Mouse (Mus musculus): Measurements from ENCODE around the gene Apon. TPM values are rescaled to one million over a fixed set of nuclear protein-coding genes. Genes with fewer than 3 reads are reported as not detected.
A peak's percentile ranks its signal among the peaks of the same experiment; 100 is the strongest.

The Apon gene
- 0.19 TPM in 1 of 2 replicates, not detected in the other for polyA plus RNA-seq (2014; fragmentation: Nextera tagmentation; extraction: Ambion mirVana)

DNA sequence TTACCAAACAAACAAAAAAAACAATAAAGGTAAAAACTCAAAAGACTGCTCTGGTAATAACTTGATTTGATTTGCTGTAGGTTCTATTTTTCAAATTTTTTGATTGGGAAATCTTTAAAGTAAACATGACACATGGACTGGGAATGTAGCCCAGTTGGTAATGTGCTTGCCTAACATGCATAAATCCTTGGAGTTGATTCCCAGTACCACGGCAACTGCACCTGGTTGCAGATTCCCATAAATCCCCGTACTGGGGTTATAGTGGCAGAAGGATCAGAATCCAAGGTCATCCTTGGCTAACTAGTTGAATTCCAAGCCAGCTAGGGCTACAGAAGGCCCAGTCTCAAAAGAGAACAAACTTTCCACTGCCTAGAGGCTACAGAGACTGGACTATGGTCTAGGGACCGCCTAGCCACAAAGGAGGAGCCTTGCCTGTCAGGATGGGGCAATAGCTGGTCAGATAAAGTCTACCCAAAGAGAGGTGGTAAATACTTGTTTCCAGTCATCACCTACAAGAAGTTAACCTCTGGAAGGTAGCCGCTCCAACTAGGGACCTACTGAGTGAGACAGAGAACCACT is at the start of gene Apon:
Gene Apon (plus strand): TSS at position 420 of the 579 bp plus-strand sequence.
- no peaks in the 10 kb centered on the region for H3K9me3 ChIP-seq (ENCODE audit: control insufficient read depth, low read length)
- no peak for DNase-seq (ENCODE audit: low spot score)

DNA sequence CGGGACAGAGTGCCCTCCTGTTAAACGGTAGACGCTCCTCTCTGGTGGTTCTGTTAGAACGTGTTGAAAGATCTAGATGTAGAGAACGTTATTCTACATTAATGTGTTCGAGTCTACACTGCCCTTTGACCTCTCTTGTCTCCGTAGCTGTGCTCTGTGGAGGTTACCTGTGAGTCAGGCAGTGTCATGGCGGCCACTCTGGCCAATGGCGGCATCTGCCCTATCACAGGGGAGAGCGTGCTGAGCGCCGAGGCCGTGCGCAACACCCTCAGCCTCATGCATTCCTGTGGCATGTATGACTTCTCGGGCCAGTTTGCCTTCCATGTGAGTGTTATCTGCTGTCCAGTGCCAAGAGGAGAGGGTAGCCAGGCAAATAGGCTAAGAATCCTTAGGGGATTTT is 49.0 kb upstream of the Apon start:
- H3K9me3 ChIP-seq (ENCODE audit: control insufficient read depth, low read length) = no peaks in the 10 kb centered on the region
- 91% methylated on average over 15 of the region's 15 CpGs for WGBS
- ATAC-seq (ENCODE audit: low FRiP score) (no peak), DNase-seq (ENCODE audit: low spot score) (no peak)
- no peaks in the 10 kb centered on the region for H3K27me3 ChIP-seq (ENCODE audit: control insufficient read depth, insufficient read depth, low read length)
- no peak overlapping the region for H3K27ac ChIP-seq
- H3K36me3 ChIP-seq (replicated peaks; ENCODE audit: control insufficient read depth, insufficient read depth) = peaks cover 6% of the 10 kb centered on the region; the same call in 1 of the 2 replicates
- no peak overlapping the region for H3K4me2 ChIP-seq (replicated peaks)
- no peak overlapping the region for H3K9ac ChIP-seq
- H3K4me3 ChIP-seq (replicated peaks; ENCODE audit: low read length) = no peak overlapping the region
- H3K4me1 ChIP-seq (replicated peaks; ENCODE audit: control insufficient read depth, insufficient read depth, low read length) = no peaks in the 10 kb centered on the region

More for the DNA sequence above, at the start of gene Apon:
- H3K9ac ChIP-seq = no peak within 1 kb of the TSS
- no peak for ATAC-seq (ENCODE audit: low FRiP score)
- no peak within 1 kb of the TSS for H3K27ac ChIP-seq
- no peaks in the 10 kb centered on the region for H3K27me3 ChIP-seq (ENCODE audit: control insufficient read depth, insufficient read depth, low read length)
- no peak within 1 kb of the TSS for H3K4me2 ChIP-seq (replicated peaks)
- peaks cover 40% of the 10 kb centered on the region for H3K36me3 ChIP-seq (replicated peaks; ENCODE audit: control insufficient read depth, insufficient read depth)
- WGBS = 88% methylated on average over 4 of the region's 4 CpGs
- no peaks in the 10 kb centered on the region for H3K4me1 ChIP-seq (replicated peaks; ENCODE audit: control insufficient read depth, insufficient read depth, low read length)
- H3K4me3 ChIP-seq (replicated peaks; ENCODE audit: low read length) = no peak within 1 kb of the TSS

DNA sequence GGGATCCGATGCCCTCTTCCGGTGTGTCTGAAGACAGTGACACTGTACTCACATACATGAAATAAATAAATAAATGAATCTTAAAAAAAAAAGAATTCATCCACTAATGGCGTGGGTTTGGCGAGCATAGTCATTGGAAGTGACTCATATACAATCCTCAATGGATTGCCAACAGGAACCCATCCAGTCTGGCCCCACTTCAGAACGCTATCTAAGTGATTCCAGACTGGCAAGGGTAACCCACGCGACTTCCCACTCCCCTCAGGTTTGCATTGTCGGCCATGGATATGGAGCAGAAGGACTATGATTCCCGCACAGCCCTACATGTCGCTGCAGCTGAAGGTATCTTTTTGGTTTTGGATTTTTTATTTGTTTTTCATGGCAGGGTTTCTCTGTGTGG is 45.6 kb upstream of the Apon start:
- peaks cover 6% of the 10 kb centered on the region; the same call in 1 of the 2 replicates for H3K36me3 ChIP-seq (replicated peaks; ENCODE audit: control insufficient read depth, insufficient read depth)
- 95% methylated on average over 10 of the region's 10 CpGs for WGBS
- no peaks in the 10 kb centered on the region for H3K9me3 ChIP-seq (ENCODE audit: control insufficient read depth, low read length)
- no peak overlapping the region for H3K27ac ChIP-seq
- no peaks in the 10 kb centered on the region for H3K27me3 ChIP-seq (ENCODE audit: control insufficient read depth, insufficient read depth, low read length)
- DNase-seq (ENCODE audit: low spot score) = no peak
- no peak overlapping the region for H3K4me3 ChIP-seq (replicated peaks; ENCODE audit: low read length)
- H3K4me1 ChIP-seq (replicated peaks; ENCODE audit: control insufficient read depth, insufficient read depth, low read length) = peaks cover 10% of the 10 kb centered on the region; the same call in 1 of the 2 replicates
- no peak for ATAC-seq (ENCODE audit: low FRiP score)
- H3K9ac ChIP-seq = no peak overlapping the region
- no peak overlapping the region for H3K4me2 ChIP-seq (replicated peaks)

DNA sequence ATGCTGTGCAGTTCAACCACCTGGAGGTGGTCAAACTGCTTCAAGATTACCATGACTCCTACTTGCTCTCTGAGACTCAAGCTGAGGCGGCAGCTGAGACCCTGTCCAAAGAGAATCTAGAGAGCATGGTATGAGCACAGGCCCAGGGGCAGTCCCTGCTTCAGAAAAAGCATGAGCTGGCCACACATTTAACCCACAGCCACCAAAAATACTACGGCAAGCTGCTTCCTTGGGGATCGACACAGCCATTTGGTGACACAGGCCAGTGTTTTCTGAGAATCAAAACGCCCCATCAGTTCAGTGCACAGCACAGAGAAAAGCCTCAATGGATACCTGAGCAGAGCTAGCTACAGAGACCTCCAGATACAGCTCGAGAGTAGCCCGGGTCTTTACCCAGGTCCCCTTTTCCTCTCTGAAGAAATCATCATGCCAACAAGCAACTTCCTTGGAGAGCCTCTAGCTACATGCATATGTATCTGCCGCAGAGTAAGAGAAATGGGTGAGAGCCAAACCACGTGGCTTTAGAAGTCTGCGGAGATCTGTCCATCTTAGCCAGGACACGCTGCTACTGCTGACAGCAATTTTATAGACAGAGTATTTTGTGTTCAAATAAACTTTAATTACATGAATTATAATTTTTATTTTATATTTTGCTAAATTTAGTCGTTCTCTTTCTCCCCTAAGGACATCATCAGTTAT is 44.4 kb upstream of the Apon start:
- DNase-seq (ENCODE audit: low spot score) (no peak), ATAC-seq (ENCODE audit: low FRiP score) (no peak)
- H3K36me3 ChIP-seq (replicated peaks; ENCODE audit: control insufficient read depth, insufficient read depth) = peaks cover 6% of the 10 kb centered on the region; the same call in 1 of the 2 replicates
- H3K27ac ChIP-seq = no peak overlapping the region
- H3K27me3 ChIP-seq (ENCODE audit: control insufficient read depth, insufficient read depth, low read length) = 0 out of 2 replicates have a peak, but pooled peaks cover 5% of the 10 kb centered on the region
- H3K4me1 ChIP-seq (replicated peaks; ENCODE audit: control insufficient read depth, insufficient read depth, low read length) = peaks cover 10% of the 10 kb centered on the region; the same call in 1 of the 2 replicates
- H3K4me3 ChIP-seq (replicated peaks; ENCODE audit: low read length) = no peak overlapping the region
- WGBS = 94% methylated on average over 11 of the region's 11 CpGs
- H3K9ac ChIP-seq = no peak overlapping the region
- H3K9me3 ChIP-seq (ENCODE audit: control insufficient read depth, low read length) = no peaks in the 10 kb centered on the region
- H3K4me2 ChIP-seq (replicated peaks) = no peak overlapping the region

DNA sequence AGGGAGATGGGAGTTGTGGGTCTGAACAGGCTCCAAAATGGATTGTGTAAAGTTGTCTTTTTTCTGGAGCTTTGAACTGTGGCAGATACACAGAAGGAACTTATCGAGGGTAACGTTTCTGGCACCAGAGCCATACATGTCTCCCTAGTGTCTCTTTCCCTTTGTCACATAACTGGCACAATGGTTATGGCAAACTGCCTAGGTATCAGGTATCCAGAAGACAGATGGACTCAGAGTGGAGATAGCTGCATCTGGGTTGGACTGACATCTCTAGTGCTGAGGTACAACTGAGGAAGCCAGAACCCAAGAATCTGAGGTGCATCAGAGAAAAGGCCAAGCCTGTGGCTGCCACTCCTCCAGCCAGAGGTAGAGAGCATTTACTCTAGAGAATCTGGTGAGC is 43.8 kb upstream of the Apon start:
- Histone ChIP-seq H3K4me3 (replicated peaks; ENCODE audit: low read length) (no peak overlapping the region), H3K36me3 (replicated peaks; ENCODE audit: control insufficient read depth, insufficient read depth) (peaks cover 6% of the 10 kb centered on the region; the same call in 1 of the 2 replicates), H3K27ac (no peak overlapping the region), H3K9me3 (ENCODE audit: control insufficient read depth, low read length) (no peaks in the 10 kb centered on the region), H3K27me3 (ENCODE audit: control insufficient read depth, insufficient read depth, low read length) (0 out of 2 replicates have a peak, but pooled peaks cover 10% of the 10 kb centered on the region), H3K4me1 (replicated peaks; ENCODE audit: control insufficient read depth, insufficient read depth, low read length) (peaks cover 10% of the 10 kb centered on the region; the same call in 1 of the 2 replicates), H3K4me2 (replicated peaks) (no peak overlapping the region), H3K9ac (no peak overlapping the region)
- no peak for DNase-seq (ENCODE audit: low spot score)
- ATAC-seq (ENCODE audit: low FRiP score) = no peak
- WGBS = 87% methylated on average over 2 of the region's 2 CpGs

DNA sequence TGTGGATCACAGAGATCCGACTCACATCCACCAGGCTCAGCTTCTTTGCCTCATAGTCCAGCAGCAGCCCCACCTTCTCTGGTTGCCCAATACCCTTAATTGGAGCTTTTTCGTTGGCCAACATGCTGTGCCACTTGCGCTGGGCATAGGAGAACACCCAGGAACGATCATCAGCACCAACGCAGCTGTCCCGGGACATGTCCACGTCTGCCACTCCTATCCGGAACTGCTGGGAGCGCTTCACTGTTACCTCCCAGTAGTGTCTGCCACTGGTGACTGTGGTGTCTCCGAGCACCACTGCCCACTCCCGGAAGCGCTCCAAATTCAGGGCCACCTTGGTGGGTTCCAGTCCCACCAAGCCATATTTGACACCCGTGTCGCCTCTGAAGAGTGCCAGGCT is 42.9 kb upstream of the Apon start:
- no peaks in the 10 kb centered on the region for H3K9me3 ChIP-seq (ENCODE audit: control insufficient read depth, low read length)
- 38% methylated on average over 14 of the region's 14 CpGs for WGBS
- no peak overlapping the region; the same call in 1 of the 2 replicates for H3K27ac ChIP-seq
- H3K36me3 ChIP-seq (replicated peaks; ENCODE audit: control insufficient read depth, insufficient read depth) = peaks cover 6% of the 10 kb centered on the region; the same call in 1 of the 2 replicates
- peak overlapping the region; percentile 65 for H3K9ac ChIP-seq
- DNase-seq (ENCODE audit: low spot score) (no peak), ATAC-seq (ENCODE audit: low FRiP score) (no peak)
- H3K4me1 ChIP-seq (replicated peaks; ENCODE audit: control insufficient read depth, insufficient read depth, low read length) = peaks cover 10% of the 10 kb centered on the region; the same call in 1 of the 2 replicates
- H3K27me3 ChIP-seq (ENCODE audit: control insufficient read depth, insufficient read depth, low read length) = 0 out of 2 replicates have a peak, but pooled peaks cover 10% of the 10 kb centered on the region
- H3K4me3 ChIP-seq (replicated peaks; ENCODE audit: low read length) = peak overlapping the region; percentile 61
- H3K4me2 ChIP-seq (replicated peaks) = peak overlapping the region; percentile 83

DNA sequence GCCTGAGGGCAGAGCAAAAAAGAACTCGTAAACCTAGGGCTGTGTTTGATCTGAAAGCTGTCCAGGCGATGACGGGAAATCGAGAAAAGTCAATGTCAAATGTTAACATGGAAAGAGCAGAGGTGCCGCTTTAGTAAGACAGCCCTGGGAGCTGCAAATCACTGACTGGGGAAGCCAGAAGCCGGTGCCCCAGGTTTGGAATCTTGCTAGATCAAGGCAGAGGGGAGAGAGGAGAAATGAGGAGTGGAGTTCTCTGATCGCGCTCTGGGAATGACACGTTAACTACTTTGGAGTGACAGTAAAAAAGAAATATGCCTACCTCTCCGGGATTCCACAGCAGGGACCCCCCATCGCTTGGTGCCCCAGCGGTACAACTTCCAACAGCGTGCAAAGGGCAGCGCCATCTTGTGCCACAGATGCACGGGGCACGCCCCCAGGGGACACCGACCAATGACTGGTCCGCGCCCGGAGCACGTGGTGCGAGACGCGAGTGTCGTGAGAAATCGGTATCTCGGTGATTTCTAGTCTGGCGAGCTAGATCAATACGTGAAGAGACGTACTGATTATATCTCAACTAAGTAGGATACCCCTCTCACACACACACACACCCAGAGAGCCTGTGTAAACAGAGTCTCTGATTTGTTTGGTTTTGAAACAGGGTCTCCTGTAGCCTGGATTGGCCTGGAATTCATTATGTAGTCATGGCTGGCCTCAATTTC is 42.3 kb upstream of the Apon start, which contains the start of gene Spryd4:
Gene Spryd4 (minus strand): TSS at position 418 of the 719 bp plus-strand sequence.
- under 1% methylated on average over 30 of the region's 30 CpGs for WGBS
- Histone ChIP-seq H3K27me3 (ENCODE audit: control insufficient read depth, insufficient read depth, low read length) (0 out of 2 replicates have a peak, but pooled peaks cover 10% of the 10 kb centered on the region), H3K4me3 (replicated peaks; ENCODE audit: low read length) (peak within 1 kb of the TSS; percentile 61), H3K9me3 (ENCODE audit: control insufficient read depth, low read length) (no peaks in the 10 kb centered on the region), H3K4me1 (replicated peaks; ENCODE audit: control insufficient read depth, insufficient read depth, low read length) (peaks cover 10% of the 10 kb centered on the region; the same call in 1 of the 2 replicates), H3K36me3 (replicated peaks; ENCODE audit: control insufficient read depth, insufficient read depth) (peaks cover 3% of the 10 kb centered on the region; the same call in 1 of the 2 replicates), H3K27ac (peak within 1 kb of the TSS; percentile 50), H3K4me2 (replicated peaks) (peak within 1 kb of the TSS; percentile 83), H3K9ac (peak within 1 kb of the TSS; percentile 65)
- DNase-seq (ENCODE audit: low spot score) (peak; percentile 93), ATAC-seq (ENCODE audit: low FRiP score) (peak; percentile 94)

DNA sequence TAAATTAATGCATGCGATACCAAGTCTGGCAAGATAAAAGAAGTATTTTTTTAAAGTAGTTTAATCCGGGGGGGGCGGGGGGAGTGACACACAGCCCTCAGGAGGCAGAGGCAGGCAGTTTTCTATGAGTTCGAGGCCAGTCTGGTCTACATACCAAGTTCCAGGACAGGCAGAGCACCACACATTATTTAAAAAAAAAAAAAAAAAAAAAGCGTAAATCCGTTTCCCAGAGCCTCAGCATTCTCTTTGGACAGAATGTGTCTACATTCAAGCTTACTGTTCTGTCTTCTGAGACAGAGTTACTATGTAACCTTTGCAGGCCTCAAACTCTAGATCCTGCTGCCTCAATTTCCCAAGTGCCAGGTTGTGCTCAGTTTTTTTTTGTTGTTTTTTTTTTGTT is 41.7 kb upstream of the Apon start:
- Histone ChIP-seq H3K4me1 (replicated peaks; ENCODE audit: control insufficient read depth, insufficient read depth, low read length) (peaks cover 10% of the 10 kb centered on the region; the same call in 1 of the 2 replicates), H3K9me3 (ENCODE audit: control insufficient read depth, low read length) (no peaks in the 10 kb centered on the region), H3K9ac (peak overlapping the region; percentile 65; the same call in 1 of the 2 replicates), H3K27ac (peak overlapping the region; percentile 50; the same call in 1 of the 2 replicates), H3K4me3 (replicated peaks; ENCODE audit: low read length) (peak overlapping the region; percentile 61), H3K4me2 (replicated peaks) (peak overlapping the region; percentile 83), H3K36me3 (replicated peaks; ENCODE audit: control insufficient read depth, insufficient read depth) (no peaks in the 10 kb centered on the region), H3K27me3 (ENCODE audit: control insufficient read depth, insufficient read depth, low read length) (0 out of 2 replicates have a peak, but pooled peaks cover 10% of the 10 kb centered on the region)
- 52% methylated on average over 6 of the region's 6 CpGs for WGBS
- DNase-seq (ENCODE audit: low spot score) = no peak
- ATAC-seq (ENCODE audit: low FRiP score) = no peak
